Mouse (Mus musculus): ENCODE results near the gene Aldoart1. TPM values are rescaled to one million over a fixed set of nuclear protein-coding genes. Genes with fewer than 3 reads are reported as not detected.
A peak's percentile ranks its signal among the peaks of the same experiment; 100 is the strongest.

Aldoart1 gene
- not detected in 2 replicates for polyA plus RNA-seq (2016; fragmentation: Nextera tagmentation; extraction: Ambion mirVana)

DNA sequence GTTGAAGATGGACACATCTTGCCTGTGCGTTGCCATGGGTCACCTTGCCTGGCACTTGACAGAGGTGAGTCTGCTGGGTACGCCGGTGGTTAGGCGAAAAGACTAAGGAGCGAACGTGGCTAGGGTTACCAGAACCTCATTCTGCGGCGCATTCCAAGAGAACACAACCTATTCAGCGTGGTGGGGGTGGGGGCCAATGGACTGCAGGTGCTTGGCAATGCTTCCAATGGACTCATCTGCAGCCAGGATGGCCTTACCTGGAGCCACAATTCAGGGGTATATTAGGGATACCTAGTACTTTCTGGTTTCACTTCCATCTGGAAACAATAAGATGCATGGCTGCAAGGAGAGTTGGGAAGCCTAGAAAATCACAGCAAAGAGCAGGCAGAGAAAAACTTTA lies at the start of gene Aldoart1:
Gene Aldoart1, minus strand, starts transcription at position 101 of the 400 bp plus-strand sequence.
- Histone ChIP-seq H3K4me1 (no peaks in the 10 kb centered on the region), H3K36me3 (no peaks in the 10 kb centered on the region), H3K4me2 (replicated peaks) (no peak within 1 kb of the TSS), H3K9me3 (replicated peaks) (no peaks in the 10 kb centered on the region), H3K4me3 (no peak within 1 kb of the TSS), H3K27me3 (no peaks in the 10 kb centered on the region), H3K9ac (no peak within 1 kb of the TSS), H3K27ac (no peak within 1 kb of the TSS)
- ATAC-seq (ENCODE audit: low FRiP score) = no peak
- WGBS = 91% methylated on average over 9 of the region's 9 CpGs

DNA sequence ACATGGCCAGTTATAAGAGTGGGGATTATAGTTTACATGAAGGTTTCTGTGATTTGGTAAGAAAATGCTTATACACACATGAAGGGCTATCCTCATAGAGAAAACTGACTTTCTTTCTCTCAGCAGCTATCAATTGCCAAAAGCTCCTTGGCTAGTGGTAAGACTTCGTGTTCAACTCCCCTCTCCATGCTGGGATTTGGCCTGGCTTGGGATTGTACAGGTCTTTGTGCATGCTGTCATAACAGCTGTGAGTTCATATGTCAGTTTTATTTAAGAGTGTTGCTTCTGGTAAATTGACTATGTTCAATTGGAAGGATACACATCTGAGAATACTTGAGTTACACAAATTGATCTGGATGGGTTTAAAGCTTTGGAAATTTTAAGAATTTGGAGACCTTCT lies 49.1 kb upstream of the Aldoart1 start:
- Histone ChIP-seq H3K4me1 (no peaks in the 10 kb centered on the region), H3K9ac (no peak overlapping the region), H3K4me2 (replicated peaks) (no peak overlapping the region), H3K4me3 (no peak overlapping the region), H3K27me3 (no peaks in the 10 kb centered on the region), H3K27ac (no peak overlapping the region), H3K36me3 (no peaks in the 10 kb centered on the region), H3K9me3 (replicated peaks) (no peaks in the 10 kb centered on the region)
- no peak for ATAC-seq (ENCODE audit: low FRiP score)
- 58% methylated on average over 1 of the region's 1 CpGs for WGBS

DNA sequence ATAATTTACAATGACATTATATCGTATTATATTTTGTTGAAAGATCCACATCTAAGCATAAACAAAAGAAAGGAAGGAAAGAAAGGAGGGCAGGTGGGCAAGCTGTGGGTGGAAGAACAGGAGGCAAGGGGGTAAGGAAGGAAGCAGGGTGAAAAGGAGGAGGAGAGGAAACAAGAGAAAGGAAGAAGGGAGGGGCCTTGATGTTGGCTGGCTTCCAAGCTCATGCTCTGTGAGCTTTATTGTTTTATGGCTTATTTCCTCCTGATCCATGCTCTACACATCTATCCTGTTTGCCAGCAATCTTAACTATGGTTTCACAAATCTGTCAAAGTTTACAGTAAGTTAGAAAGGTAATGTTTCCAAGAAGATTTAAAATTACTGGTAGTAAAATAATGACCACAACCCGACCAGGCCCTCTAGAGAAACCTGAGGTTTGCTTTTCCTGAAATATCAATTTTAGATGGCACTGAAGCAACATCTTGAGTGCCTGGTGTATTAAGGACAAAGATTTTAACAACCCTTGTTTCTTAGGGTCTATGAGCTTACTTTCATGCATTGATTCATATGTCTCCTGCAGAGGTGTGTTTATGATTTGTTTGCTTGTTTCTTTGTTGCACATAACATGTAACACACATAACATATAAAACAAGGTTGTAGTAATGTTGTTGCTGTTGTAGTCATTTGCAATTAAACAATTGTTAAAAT lies 13.1 kb upstream of the Aldoart1 start:
- 88% methylated on average over 2 of the region's 2 CpGs for WGBS
- Histone ChIP-seq H3K27ac (no peak overlapping the region), H3K4me1 (no peaks in the 10 kb centered on the region), H3K36me3 (no peaks in the 10 kb centered on the region), H3K9me3 (replicated peaks) (no peaks in the 10 kb centered on the region), H3K9ac (no peak overlapping the region), H3K4me3 (no peak overlapping the region), H3K4me2 (replicated peaks) (no peak overlapping the region), H3K27me3 (no peaks in the 10 kb centered on the region)
- no peak for ATAC-seq (ENCODE audit: low FRiP score)

DNA sequence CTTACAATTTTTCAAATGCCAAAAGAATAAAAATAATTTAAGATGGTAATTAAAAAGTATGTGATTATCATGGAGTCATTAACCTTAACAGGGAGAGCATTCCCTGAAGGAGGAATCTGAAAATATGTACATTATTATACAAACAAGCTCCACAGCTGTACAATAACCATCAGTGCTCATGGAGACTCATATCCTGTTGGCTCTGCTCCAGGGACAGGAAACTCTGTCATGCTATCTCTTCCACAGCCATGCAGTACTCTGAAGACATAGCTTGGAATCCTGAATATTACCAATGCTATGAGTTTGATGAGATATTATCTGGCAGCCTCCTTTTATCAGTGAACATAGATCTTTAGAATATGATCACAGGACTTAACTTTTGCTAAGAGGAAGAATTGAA lies 8.2 kb downstream of the Aldoart1 start:
- H3K27me3 ChIP-seq = no peaks in the 10 kb centered on the region
- H3K27ac ChIP-seq = no peak overlapping the region
- no peak for ATAC-seq (ENCODE audit: low FRiP score)
- no peaks in the 10 kb centered on the region for H3K9me3 ChIP-seq (replicated peaks)
- H3K36me3 ChIP-seq = no peaks in the 10 kb centered on the region
- H3K9ac ChIP-seq = no peak overlapping the region
- H3K4me2 ChIP-seq (replicated peaks) = no peak overlapping the region
- no peaks in the 10 kb centered on the region for H3K4me1 ChIP-seq
- H3K4me3 ChIP-seq = no peak overlapping the region

DNA sequence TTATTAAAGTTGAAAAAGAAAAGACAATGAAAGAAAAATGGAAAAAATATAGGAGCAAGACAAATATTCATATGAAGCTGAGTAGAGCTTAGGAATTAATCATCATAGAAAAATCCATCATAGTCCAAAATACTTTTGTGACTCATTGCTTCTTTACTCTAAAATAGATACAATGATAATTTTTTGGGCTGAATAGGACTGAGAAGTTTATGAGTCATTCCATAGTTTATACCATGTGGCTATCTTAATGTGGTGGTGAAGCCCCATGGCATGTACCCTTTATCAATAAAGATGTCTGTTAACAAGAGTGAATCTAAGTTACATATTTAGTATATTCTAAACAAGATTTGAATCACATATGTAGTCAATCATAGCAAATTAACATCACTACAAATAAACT lies 9.4 kb downstream of the Aldoart1 start:
- Histone ChIP-seq H3K9ac (no peak overlapping the region), H3K27ac (no peak overlapping the region), H3K4me1 (no peaks in the 10 kb centered on the region), H3K4me3 (no peak overlapping the region), H3K36me3 (no peaks in the 10 kb centered on the region), H3K4me2 (replicated peaks) (no peak overlapping the region), H3K27me3 (no peaks in the 10 kb centered on the region), H3K9me3 (replicated peaks) (no peaks in the 10 kb centered on the region)
- no peak for ATAC-seq (ENCODE audit: low FRiP score)

DNA sequence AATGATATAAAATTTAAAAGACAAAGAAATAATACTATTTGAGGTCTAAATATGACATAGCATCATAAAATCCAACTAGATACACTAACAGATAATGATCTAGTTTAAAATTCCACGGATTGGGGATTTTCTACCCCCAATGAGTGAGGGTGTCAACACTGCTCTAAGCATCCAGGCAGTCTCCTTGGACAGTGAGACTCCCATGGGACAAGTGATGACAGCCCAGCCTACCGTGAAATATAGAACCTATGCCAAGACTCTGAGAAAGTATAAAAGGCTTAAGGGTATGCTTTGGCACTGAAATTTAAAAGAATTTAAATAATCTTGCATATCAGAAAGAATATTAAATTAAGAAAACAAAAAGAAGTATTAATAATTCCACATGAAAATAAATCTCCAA lies 16.0 kb downstream of the Aldoart1 start:
- Histone ChIP-seq H3K27ac (no peak overlapping the region), H3K4me1 (no peaks in the 10 kb centered on the region), H3K4me3 (no peak overlapping the region), H3K9me3 (replicated peaks) (no peaks in the 10 kb centered on the region), H3K9ac (no peak overlapping the region), H3K27me3 (no peaks in the 10 kb centered on the region), H3K4me2 (replicated peaks) (no peak overlapping the region), H3K36me3 (no peaks in the 10 kb centered on the region)
- 55% methylated on average over 2 of the region's 2 CpGs for WGBS
- ATAC-seq (ENCODE audit: low FRiP score) = no peak

DNA sequence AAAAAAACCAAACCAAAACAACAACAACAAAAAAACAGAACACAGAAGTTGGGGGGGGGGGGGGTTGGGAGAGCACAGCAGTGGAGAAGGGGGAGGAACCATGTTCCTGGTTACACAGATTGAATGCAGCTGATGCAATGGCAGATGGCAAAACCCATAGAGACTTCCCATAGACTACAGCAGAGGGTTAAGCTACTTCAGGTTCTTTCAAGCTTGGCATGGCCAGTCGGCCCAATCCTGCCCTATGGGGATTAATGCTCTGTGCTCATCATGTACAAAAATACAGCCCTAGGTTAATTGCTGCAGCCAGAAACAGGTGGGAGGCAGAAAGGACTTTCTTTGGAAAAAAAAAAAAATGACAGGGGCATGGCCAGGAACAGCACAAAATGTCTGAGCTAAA lies 17.0 kb downstream of the Aldoart1 start:
- Histone ChIP-seq H3K4me1 (no peaks in the 10 kb centered on the region), H3K36me3 (no peaks in the 10 kb centered on the region), H3K9me3 (replicated peaks) (no peaks in the 10 kb centered on the region), H3K27ac (no peak overlapping the region), H3K4me3 (no peak overlapping the region), H3K9ac (no peak overlapping the region), H3K27me3 (no peaks in the 10 kb centered on the region), H3K4me2 (replicated peaks) (no peak overlapping the region)
- peak; percentile 67 for ATAC-seq (ENCODE audit: low FRiP score)
- WGBS = 52% methylated on average over 1 of the region's 1 CpGs

DNA sequence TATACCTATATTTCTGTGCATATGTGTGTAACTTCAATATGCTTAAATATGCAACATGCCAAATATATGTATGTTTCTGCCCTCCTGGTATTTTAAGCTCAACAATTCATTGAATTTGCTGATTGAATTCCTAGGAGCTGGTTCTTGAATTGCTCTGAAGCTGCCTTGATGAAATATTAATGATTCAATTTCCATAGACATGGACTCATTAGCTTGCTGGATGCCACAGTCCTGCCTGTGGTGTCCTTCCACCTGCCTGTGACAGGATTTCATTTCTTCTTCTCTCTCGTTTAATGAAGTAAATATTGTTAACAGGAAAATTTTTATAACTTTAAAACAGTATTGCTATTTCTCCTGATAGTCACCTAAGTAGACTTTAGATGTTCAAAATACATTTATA lies 51.6 kb downstream of the Aldoart1 start:
- Histone ChIP-seq H3K9ac (no peak overlapping the region), H3K4me2 (replicated peaks) (no peak overlapping the region), H3K4me3 (no peak overlapping the region), H3K9me3 (replicated peaks) (no peaks in the 10 kb centered on the region), H3K4me1 (no peaks in the 10 kb centered on the region), H3K27ac (no peak overlapping the region), H3K36me3 (no peaks in the 10 kb centered on the region), H3K27me3 (no peaks in the 10 kb centered on the region)
- 65% methylated on average over 1 of the region's 1 CpGs for WGBS
- ATAC-seq (ENCODE audit: low FRiP score) = peak; percentile 44; the same call in 1 of the 2 replicates
